Mouse (Mus musculus) liver, embryonic 13.5 days (tissue): ENCODE results near the gene Galnt9. TPM values are rescaled to one million over a fixed set of nuclear protein-coding genes. Genes with fewer than 3 reads are reported as not detected.

ENCODE experiments used
- ATAC-seq: fragments of 200-750 bp; cut with Nextera tagmentation; 2 replicates; pipeline ENCODE4 v1.8.0; 2017; ENCODE audit warnings: low read depth, mild to moderate bottlenecking, moderate number of reproducible peaks, moderate library complexity
- DNase-seq: peaks from one replicate; pipeline ENCODE4 v3.0.0; 2022
- H3K27ac ChIP-seq: fragments of 300-500 bp; sonication (generic); 2 replicates; pipeline ENCODE4 v1.5.1; 2015; ENCODE audit warnings: moderate library complexity, mild to moderate bottlenecking, inconsistent platforms
- H3K27me3 ChIP-seq: fragments of 300-500 bp; sonication (generic); 2 replicates; pipeline ENCODE4 v1.6.1; 2015; ENCODE audit warnings: mild to moderate bottlenecking, inconsistent platforms
- H3K36me3 ChIP-seq: fragments of 300-500 bp; sonication (generic); 2 replicates; pipeline ENCODE4 v1.6.1; 2015; ENCODE audit warnings: mild to moderate bottlenecking, inconsistent platforms
- H3K4me1 ChIP-seq: fragments of 300-500 bp; sonication (generic); replicated peaks from 2 replicates; pipeline ENCODE4 v1.6.1; 2015; ENCODE audit warnings: inconsistent platforms
- H3K4me2 ChIP-seq: fragments of 300-500 bp; sonication (generic); 2 replicates; pipeline ENCODE4 v1.6.1; 2015; ENCODE audit warnings: inconsistent platforms, mild to moderate bottlenecking, moderate library complexity
- H3K4me3 ChIP-seq: fragments of 300-500 bp; sonication (generic); replicated peaks from 2 replicates; pipeline ENCODE4 v1.5.1; 2015; ENCODE audit warnings: mild to moderate bottlenecking, inconsistent platforms
- H3K9ac ChIP-seq: fragments of 300-500 bp; sonication (generic); 2 replicates; pipeline ENCODE4 v1.6.1; 2015; ENCODE audit warnings: mild to moderate bottlenecking, inconsistent platforms
- H3K9me3 ChIP-seq: fragments of 300-500 bp; sonication (generic); replicated peaks from 2 replicates; pipeline ENCODE4 v1.6.1; 2016; ENCODE audit warnings: inconsistent platforms
- WGBS: fragments of 180-500 bp; shearing (Covaris S2); methylation state at CpG from one replicate; pipeline ENCODE4 v1.1.7; 2015; ENCODE audit not compliant: insufficient replicate concordance; 5-methylcytosine and 5-hydroxymethylcytosine counted together
- polyA plus RNA-seq: library from polyadenylated mRNA; unstranded; fragments of >200 nt; fragmentation: Nextera tagmentation; extraction: Ambion mirVana; gene quantifications from 2 replicates; pipeline ENCODE4 v1.2.1, GENCODE M21; 2015

Galnt9 gene
- polyA plus RNA-seq, 1 experiment from 2014 or later = not detected

- Histone ChIP-seq H3K4me1 (no peaks in the 10 kb centered on the region), H3K4me2 (no peak overlapping the region), H3K36me3 (no peaks in the 10 kb centered on the region), H3K27ac (no peak overlapping the region), H3K27me3 (peaks cover 4% of the 10 kb centered on the region; the same call in 1 of the 2 replicates), H3K4me3 (no peak overlapping the region), H3K9me3 (no peaks in the 10 kb centered on the region), H3K9ac (no peak overlapping the region)
- DNase-seq (no peak), ATAC-seq (no peak)
- WGBS = 85% methylated on average over 8 of the region's 8 CpGs
Observed at GRCm38 (mm10) chr5:110535964-110536363, 8.2 kb upstream of the Galnt9 start.

DNA sequence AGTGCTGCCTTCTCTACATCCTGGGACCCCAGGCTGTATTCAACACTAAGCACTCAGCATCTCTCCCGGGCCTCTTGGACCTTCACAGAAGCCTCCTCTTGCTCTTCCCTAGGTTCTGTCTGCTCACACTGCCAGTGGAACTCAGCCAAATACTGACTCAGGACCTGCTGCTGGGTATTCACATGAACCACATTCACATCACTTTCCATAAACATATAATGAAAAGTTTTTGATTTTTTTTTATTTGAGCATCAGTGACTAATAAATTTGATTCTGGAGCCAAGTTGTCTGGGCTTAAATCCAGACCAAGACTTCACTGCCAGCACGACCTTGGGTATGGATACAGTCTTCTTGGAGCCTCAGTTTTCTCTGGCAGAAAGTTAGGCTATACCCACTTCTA is 3.2 kb upstream of the Galnt9 start:
- H3K4me3 ChIP-seq = no peak overlapping the region
- DNase-seq (no peak), ATAC-seq (no peak)
- no peaks in the 10 kb centered on the region for H3K36me3 ChIP-seq
- H3K4me2 ChIP-seq = no peak overlapping the region
- H3K4me1 ChIP-seq = 0 out of 2 replicates have a peak, but pooled peaks cover 5% of the 10 kb centered on the region
- H3K27ac ChIP-seq = no peak overlapping the region
- 31% methylated on average over 2 of the region's 2 CpGs for WGBS
- peaks cover 46% of the 10 kb centered on the region for H3K27me3 ChIP-seq
- H3K9ac ChIP-seq = no peak overlapping the region
- H3K9me3 ChIP-seq = no peaks in the 10 kb centered on the region

GRCm38 (mm10) chr5:110541456-110541855 is 2.7 kb upstream of the Galnt9 start:
- H3K36me3 ChIP-seq = no peaks in the 10 kb centered on the region
- DNase-seq (no peak), ATAC-seq (no peak)
- WGBS = 56% methylated on average over 6 of the region's 6 CpGs
- H3K9ac ChIP-seq = no peak overlapping the region
- H3K27me3 ChIP-seq = peaks cover 51% of the 10 kb centered on the region
- 0 out of 2 replicates have a peak, but pooled peaks cover 5% of the 10 kb centered on the region for H3K4me1 ChIP-seq
- H3K4me2 ChIP-seq = no peak overlapping the region
- no peaks in the 10 kb centered on the region for H3K9me3 ChIP-seq
- no peak overlapping the region for H3K4me3 ChIP-seq
- H3K27ac ChIP-seq = no peak overlapping the region

- H3K4me3 ChIP-seq = no peak overlapping the region
- WGBS = 5% methylated on average over 24 of the region's 24 CpGs
- no peak overlapping the region for H3K4me2 ChIP-seq
- 0 out of 2 replicates have a peak, but pooled peaks cover 5% of the 10 kb centered on the region for H3K4me1 ChIP-seq
- no peak overlapping the region for H3K27ac ChIP-seq
- DNase-seq (no peak), ATAC-seq (no peak)
- no peaks in the 10 kb centered on the region for H3K36me3 ChIP-seq
- no peaks in the 10 kb centered on the region for H3K9me3 ChIP-seq
- H3K27me3 ChIP-seq = peaks cover 74% of the 10 kb centered on the region
- no peak overlapping the region for H3K9ac ChIP-seq
Observed at GRCm38 (mm10) chr5:110544691-110545069, 525 bp downstream of the Galnt9 start.

DNA sequence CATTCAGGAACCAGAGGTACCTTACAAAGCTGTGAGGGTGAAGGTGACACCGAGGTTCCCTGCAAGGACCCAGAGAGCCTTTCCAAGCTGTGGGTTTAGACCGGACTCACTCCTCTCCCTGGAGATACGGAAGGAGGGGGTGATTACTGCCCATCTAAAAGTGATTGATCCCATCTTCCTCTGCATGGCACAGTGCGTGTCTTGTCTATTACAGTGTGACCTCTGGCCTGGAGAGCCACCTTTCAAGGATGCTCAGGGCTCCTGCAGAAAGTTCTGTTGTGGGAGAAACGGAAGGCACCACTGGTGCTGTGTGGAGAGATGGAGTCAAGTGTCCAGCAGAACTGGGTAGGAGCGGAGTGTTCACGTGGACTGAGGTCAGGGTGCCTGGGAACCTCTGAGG is 1.2 kb downstream of the Galnt9 start:
- H3K27me3 ChIP-seq = peaks cover 74% of the 10 kb centered on the region
- no peak overlapping the region for H3K27ac ChIP-seq
- no peak for ATAC-seq
- no peak overlapping the region for H3K4me2 ChIP-seq
- H3K9me3 ChIP-seq = no peaks in the 10 kb centered on the region
- no peak overlapping the region for H3K9ac ChIP-seq
- WGBS = 63% methylated on average over 7 of the region's 7 CpGs
- no peak overlapping the region for H3K4me3 ChIP-seq
- H3K4me1 ChIP-seq = 0 out of 2 replicates have a peak, but pooled peaks cover 5% of the 10 kb centered on the region
- no peak for DNase-seq
- H3K36me3 ChIP-seq = no peaks in the 10 kb centered on the region

GRCm38 (mm10) chr5:110546136-110546535 is 2.0 kb downstream of the Galnt9 start:
- H3K27ac ChIP-seq = no peak overlapping the region
- ATAC-seq (no peak), DNase-seq (no peak)
- peaks cover 68% of the 10 kb centered on the region for H3K27me3 ChIP-seq
- H3K9me3 ChIP-seq = no peaks in the 10 kb centered on the region
- H3K9ac ChIP-seq = no peak overlapping the region
- H3K4me3 ChIP-seq = no peak overlapping the region
- no peaks in the 10 kb centered on the region for H3K36me3 ChIP-seq
- WGBS = 65% methylated on average over 11 of the region's 11 CpGs
- H3K4me2 ChIP-seq = no peak overlapping the region
- H3K4me1 ChIP-seq = 0 out of 2 replicates have a peak, but pooled peaks cover 5% of the 10 kb centered on the region

DNA sequence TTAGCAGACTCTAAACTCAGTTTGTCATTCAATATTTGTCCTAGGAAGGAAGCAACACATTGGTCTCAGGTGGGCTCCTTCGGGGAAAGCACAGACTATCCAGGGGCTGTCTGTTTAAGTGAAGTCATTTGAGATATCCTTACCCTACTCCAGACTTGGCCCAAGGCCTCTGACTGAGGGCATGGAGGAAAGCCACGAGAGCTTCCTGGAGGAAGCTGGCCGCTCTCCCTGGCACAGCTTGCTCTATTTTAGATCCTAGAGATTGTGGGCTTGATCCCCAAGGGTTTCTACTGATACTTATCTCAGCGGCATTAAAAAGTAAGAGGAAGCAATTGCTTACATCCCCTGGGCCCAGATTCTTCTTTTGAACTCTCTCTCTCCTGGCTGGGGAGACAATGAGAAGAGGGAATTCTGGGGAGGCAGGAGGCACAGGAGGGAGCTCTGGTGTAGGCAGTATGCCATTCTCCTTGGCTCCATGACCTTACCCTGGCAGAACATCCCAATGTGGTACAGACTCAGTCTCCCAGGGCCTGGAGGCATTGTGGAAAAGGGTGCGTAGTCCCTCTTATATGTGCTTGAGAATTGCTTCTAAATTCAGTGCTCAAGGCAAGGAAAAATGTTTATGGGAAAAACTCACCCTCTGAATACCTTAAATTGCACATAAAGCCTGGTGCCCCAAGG is 2.7 kb downstream of the Galnt9 start:
- Histone ChIP-seq H3K36me3 (no peaks in the 10 kb centered on the region), H3K4me2 (no peak overlapping the region), H3K9ac (no peak overlapping the region), H3K4me3 (no peak overlapping the region), H3K27me3 (peaks cover 63% of the 10 kb centered on the region), H3K4me1 (0 out of 2 replicates have a peak, but pooled peaks cover 5% of the 10 kb centered on the region), H3K9me3 (no peaks in the 10 kb centered on the region), H3K27ac (no peak overlapping the region)
- DNase-seq = no peak
- WGBS = 42% methylated on average over 5 of the region's 5 CpGs
- ATAC-seq = no peak

DNA sequence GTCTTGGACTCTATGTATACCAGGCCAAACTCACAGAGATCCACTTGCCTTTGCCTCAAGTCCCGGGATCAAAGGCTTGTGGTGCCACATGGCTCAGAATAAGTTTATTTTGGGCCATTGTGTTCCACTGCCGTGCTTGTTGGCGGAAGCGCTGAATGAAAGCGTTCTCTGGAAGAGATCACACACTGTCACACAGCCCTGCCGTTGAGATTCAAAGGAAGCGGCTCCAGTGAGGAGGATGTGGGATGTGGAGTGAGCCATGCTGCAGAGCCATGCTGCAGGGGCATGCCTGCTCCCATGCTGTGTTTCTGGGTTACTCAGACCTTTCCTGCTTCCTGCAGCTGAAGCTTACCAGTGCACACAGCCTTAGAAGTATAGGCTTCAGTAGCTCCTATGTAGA is 4.3 kb downstream of the Galnt9 start:
- Histone ChIP-seq H3K9me3 (no peaks in the 10 kb centered on the region), H3K4me3 (no peak overlapping the region), H3K4me2 (no peak overlapping the region), H3K27ac (no peak overlapping the region), H3K27me3 (peaks cover 53% of the 10 kb centered on the region), H3K9ac (no peak overlapping the region), H3K4me1 (0 out of 2 replicates have a peak, but pooled peaks cover 5% of the 10 kb centered on the region), H3K36me3 (no peaks in the 10 kb centered on the region)
- ATAC-seq = no peak
- no peak for DNase-seq
- 34% methylated on average over 7 of the region's 7 CpGs for WGBS

GRCm38 (mm10) chr5:110550189-110550588 is 6.0 kb downstream of the Galnt9 start:
- no peak overlapping the region for H3K27ac ChIP-seq
- H3K36me3 ChIP-seq = no peaks in the 10 kb centered on the region
- no peak for DNase-seq
- H3K9me3 ChIP-seq = no peaks in the 10 kb centered on the region
- H3K4me2 ChIP-seq = no peak overlapping the region
- H3K4me3 ChIP-seq = no peak overlapping the region
- H3K27me3 ChIP-seq = peaks cover 35% of the 10 kb centered on the region
- no peaks in the 10 kb centered on the region for H3K4me1 ChIP-seq
- no peak for ATAC-seq
- no peak overlapping the region for H3K9ac ChIP-seq
- 30% methylated on average over 2 of the region's 2 CpGs for WGBS

GRCm38 (mm10) chr5:110550841-110551240 is 6.7 kb downstream of the Galnt9 start:
- Histone ChIP-seq H3K27ac (no peak overlapping the region), H3K9me3 (no peaks in the 10 kb centered on the region), H3K36me3 (no peaks in the 10 kb centered on the region), H3K4me3 (no peak overlapping the region), H3K4me1 (no peaks in the 10 kb centered on the region), H3K9ac (no peak overlapping the region), H3K4me2 (no peak overlapping the region), H3K27me3 (peaks cover 29% of the 10 kb centered on the region)
- 8% methylated on average over 4 of the region's 4 CpGs for WGBS
- no peak for ATAC-seq
- no peak for DNase-seq

GRCm38 (mm10) chr5:110552005-110552404 is 7.8 kb downstream of the Galnt9 start:
- H3K9me3 ChIP-seq = no peaks in the 10 kb centered on the region
- no peak overlapping the region for H3K4me3 ChIP-seq
- H3K9ac ChIP-seq = no peak overlapping the region
- no peaks in the 10 kb centered on the region for H3K4me1 ChIP-seq
- DNase-seq (no peak), ATAC-seq (no peak)
- no peak overlapping the region for H3K27ac ChIP-seq
- WGBS = 50% methylated on average over 3 of the region's 3 CpGs
- no peak overlapping the region for H3K4me2 ChIP-seq
- peaks cover 17% of the 10 kb centered on the region for H3K27me3 ChIP-seq
- no peaks in the 10 kb centered on the region for H3K36me3 ChIP-seq

GRCm38 (mm10) chr5:110553315-110553714 is 9.2 kb downstream of the Galnt9 start:
- Histone ChIP-seq H3K4me3 (no peak overlapping the region), H3K9ac (no peak overlapping the region), H3K36me3 (no peaks in the 10 kb centered on the region), H3K4me1 (no peaks in the 10 kb centered on the region), H3K4me2 (no peak overlapping the region), H3K27ac (no peak overlapping the region), H3K27me3 (peaks cover 8% of the 10 kb centered on the region), H3K9me3 (no peaks in the 10 kb centered on the region)
- 47% methylated on average over 4 of the region's 4 CpGs for WGBS
- no peak for DNase-seq
- no peak for ATAC-seq
